Comparison of ENCODE assay signal across 29 mouse cellular contexts in the genomic region with DNA sequence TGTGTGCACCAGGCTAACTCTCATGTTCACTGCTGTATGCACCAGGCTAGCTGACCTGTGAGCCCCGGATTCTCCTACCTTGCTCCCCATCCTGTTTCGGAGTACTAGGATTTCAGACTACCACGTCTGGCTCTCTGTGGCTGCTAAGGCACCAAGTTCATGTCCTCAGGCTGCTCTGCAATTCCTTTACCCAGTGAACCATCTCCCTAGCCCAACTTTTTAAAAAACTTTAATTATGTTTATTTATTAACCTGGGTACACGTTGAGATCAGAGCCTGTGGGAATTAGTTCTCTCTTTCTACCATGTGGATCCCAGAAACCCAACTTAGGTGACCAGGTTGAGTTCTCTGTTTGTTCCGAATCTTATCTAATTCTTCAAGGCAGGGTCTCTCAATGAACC. TPM values are rescaled to one million over a fixed set of nuclear protein-coding genes. Genes with fewer than 3 reads are reported as not detected.
DNase-seq lines count a peak whose midpoint lies in the region; ATAC-seq and TF ChIP-seq lines count a peak whose summit lies in the region.
"Had no signal": no experiment of that assay in that cellular context is flagged by ENCODE, and none has a peak within 500 bp of the region (broad histone marks: within the 10 kb centered on the region; RNA-seq: fewer than 3 reads in every experiment).

No protein-coding gene starts in this region.

- H3K36me3 ChIP-seq in kidney, embryonic 15.5 days: no peaks in the 10 kb centered on the region
- H3K36me3 ChIP-seq: embryonic facial prominence, embryonic 13.5 days; embryonic facial prominence, embryonic 15.5 days; forebrain, embryonic 10.5 days; forebrain, embryonic 12.5 days; G1E had no signal

- H3K4me3 ChIP-seq in kidney, embryonic 15.5 days (replicated peaks): no peak overlapping the region
- no peak overlapping the region for H3K4me3 ChIP-seq in cerebellum, adult 2 months (replicated peaks; ENCODE audit: insufficient read depth, low read depth, low read length)
- H3K4me3 ChIP-seq: embryonic facial prominence, embryonic 13.5 days; embryonic facial prominence, embryonic 15.5 days; erythroblast, embryonic 14.5 days; forebrain, embryonic 10.5 days; forebrain, embryonic 12.5 days had no signal

- no peaks in the 10 kb centered on the region for H3K9me3 ChIP-seq in kidney, embryonic 15.5 days (replicated peaks)
- H3K9me3 ChIP-seq: embryonic facial prominence, embryonic 13.5 days; embryonic facial prominence, embryonic 15.5 days; forebrain, embryonic 10.5 days; forebrain, embryonic 12.5 days had no signal

- peak; percentile 30 for DNase-seq in kidney, adult 11 months
- no peak for DNase-seq in kidney, adult 18-20 months
- peak; percentile 56 for DNase-seq in kidney, adult 9 months
- no peak for DNase-seq in kidney, postnatal 25 days
- no peak for DNase-seq in kidney, postnatal 14 days
- DNase-seq in kidney, postnatal 36 days: peak; percentile 25 to 53
- no peak for DNase-seq in cerebellum, adult 2 months
- DNase-seq: adrenal gland, adult 8-10 months; adrenal gland, postnatal 14 days; adrenal gland, postnatal 36 days; B cell, adult 2 months; cerebellum, adult 11-12 months; cerebellum, adult 8-10 months; cerebellum, adult 9-11 months; cerebellum, postnatal 14 days; cerebellum, postnatal 36 days; embryo, embryonic 11 days had no signal

- TF ChIP-seq CTCF in cerebellum, adult 2 months (IDR thresholded peaks at IDR 0.05; ENCODE audit: borderline replicate concordance, insufficient read depth, low read depth, low read length): no peak

- H3K27ac ChIP-seq in kidney, embryonic 15.5 days: peak overlapping the region; percentile 68
- H3K27ac ChIP-seq in cerebellum, adult 2 months (ENCODE audit: insufficient read depth, low read length): no peak overlapping the region
- H3K27ac ChIP-seq: embryonic facial prominence, embryonic 13.5 days; embryonic facial prominence, embryonic 15.5 days; forebrain, embryonic 10.5 days; forebrain, embryonic 12.5 days had no signal

- ATAC-seq in kidney, embryonic 15.5 days (replicated peaks; ENCODE audit: low FRiP score): no peak
- ATAC-seq: activated CD4-positive, CD25-positive, alpha-beta regulatory T cell, adult 4 months; CD4-positive, CD25-positive, alpha-beta regulatory T cell, adult 4 months; forebrain, embryonic 14.5 days; Patski had no signal

- H3K4me1 ChIP-seq in kidney, embryonic 15.5 days: peaks cover 18% of the 10 kb centered on the region
- H3K4me1 ChIP-seq in cerebellum, adult 2 months (ENCODE audit: control insufficient read depth, insufficient read depth, low read length): no peaks in the 10 kb centered on the region; the same call in 1 of the 2 replicates
- H3K4me1 ChIP-seq: embryonic facial prominence, embryonic 13.5 days; embryonic facial prominence, embryonic 15.5 days; forebrain, embryonic 12.5 days had no signal

- H3K4me2 ChIP-seq in kidney, embryonic 15.5 days: no peak overlapping the region
- H3K4me2 ChIP-seq: embryonic facial prominence, embryonic 13.5 days; embryonic facial prominence, embryonic 15.5 days; forebrain, embryonic 12.5 days had no signal

- H3K27me3 ChIP-seq in kidney, embryonic 15.5 days: no peaks in the 10 kb centered on the region
- no peaks in the 10 kb centered on the region for H3K27me3 ChIP-seq in cerebellum, adult 2 months (ENCODE audit: control insufficient read depth, insufficient read depth, low read length)
- H3K27me3 ChIP-seq: embryonic facial prominence, embryonic 13.5 days; embryonic facial prominence, embryonic 15.5 days; forebrain, embryonic 12.5 days; Patski had no signal

- no peak for TF ChIP-seq POLR2A in cerebellum, adult 2 months (IDR thresholded peaks at IDR 0.05; ENCODE audit: borderline replicate concordance, insufficient read depth, low read length)

- WGBS in kidney, embryonic 15.5 days: 61% methylated on average over 5 of the region's 5 CpGs
- WGBS in cerebellum, adult 2 months: 84% methylated on average over 5 of the region's 5 CpGs

- no peak overlapping the region for H3K9ac ChIP-seq in kidney, embryonic 15.5 days
- H3K9ac ChIP-seq: embryonic facial prominence, embryonic 13.5 days; embryonic facial prominence, embryonic 15.5 days; forebrain, embryonic 12.5 days had no signal

RNA-seq across cellular contexts. Expression of gene Myom3, which starts 27.1 kb away (rescaled TPM):
- polyA plus RNA-seq in kidney, embryonic 15.5 days (2015; fragmentation: Nextera tagmentation; extraction: Ambion mirVana): 1.1 and 1.7 TPM in 2 replicates
- 0.17 and 0.26 TPM in 2 replicates for polyA plus RNA-seq in cerebellum, adult 2 months (2012; rRNA removed)
- polyA plus RNA-seq: activated CD4-positive, CD25-positive, alpha-beta regulatory T cell, adult 4 months; CD4-positive, CD25-positive, alpha-beta regulatory T cell, adult 4 months; erythroblast, embryonic 14.5 days; G1E had no signal

RNA-seq across cellular contexts. Expression of gene Il22ra1, which starts 58.6 kb away (rescaled TPM):
- polyA plus RNA-seq in kidney, embryonic 15.5 days (2015; fragmentation: Nextera tagmentation; extraction: Ambion mirVana): 0.06 and 0.09 TPM in 2 replicates
- polyA plus RNA-seq in cerebellum, adult 2 months (2012; rRNA removed): 0.03 TPM in 1 of 2 replicates, not detected in the other
- polyA plus RNA-seq: activated CD4-positive, CD25-positive, alpha-beta regulatory T cell, adult 4 months; CD4-positive, CD25-positive, alpha-beta regulatory T cell, adult 4 months; embryonic facial prominence, embryonic 11.5 days; forebrain, embryonic 10.5 days; forebrain, embryonic 12.5 days; forebrain, embryonic 14.5 days; G1E; Patski had no signal

Comparison
In these comparisons a context has a peak if more than half of its experiments do, and no peak if none do; other contexts are left out.
1. DNase-seq: peak in kidney, adult 11 months (single experiment), kidney, adult 9 months (single experiment) and kidney, postnatal 36 days (2 of 2); none in kidney, adult 18-20 months (single experiment), kidney, postnatal 25 days (0 of 2), kidney, postnatal 14 days (single experiment) and cerebellum, adult 2 months (0 of 2).